Mouse (Mus musculus) C2C12 (cell line): Measurements from ENCODE around the gene Ipo13. TPM values are rescaled to one million over a fixed set of nuclear protein-coding genes. Genes with fewer than 3 reads are reported as not detected.

Experiments
- H3K27me3 ChIP-seq: one replicate; pipeline ENCODE4 v1.6.1; 2011; ENCODE audit not compliant: control insufficient read depth, insufficient read depth, insufficient read length
- H3K36me3 ChIP-seq: one replicate; pipeline ENCODE4 v1.6.1; 2011; ENCODE audit not compliant: control insufficient read depth, insufficient read depth
- H3K4me3 ChIP-seq: one replicate; pipeline ENCODE4 v1.5.1; 2011; ENCODE audit warnings: mild to moderate bottlenecking, control low read depth; ENCODE audit not compliant: poor library complexity, insufficient read depth, severe bottlenecking
- H3K79me2 ChIP-seq: one replicate; pipeline ENCODE4 v1.6.1; 2011; ENCODE audit not compliant: control insufficient read depth, insufficient read depth
- H3K79me3 ChIP-seq: one replicate; pipeline ENCODE4 v1.6.1; 2011; ENCODE audit warnings: low read depth, control low read depth
- H3ac ChIP-seq: one replicate; pipeline ENCODE3; 2011; ENCODE audit warnings: low read depth; ENCODE audit not compliant: control insufficient read depth, insufficient read length
- CEBPB ChIP-seq: IDR thresholded peaks from one replicate; pipeline ENCODE4 v1.6.1; 2011; ENCODE audit warnings: low read depth, mild to moderate bottlenecking, control low read depth, moderate library complexity
- CTCF ChIP-seq: IDR thresholded peaks from one replicate; pipeline ENCODE4 v1.5.1; 2011; ENCODE audit not compliant: control insufficient read depth, insufficient read depth, insufficient read length
- FOSL1 ChIP-seq: IDR thresholded peaks from one replicate; pipeline ENCODE4 v1.8.0; 2011; ENCODE audit warnings: mild to moderate bottlenecking, low read length; ENCODE audit not compliant: poor library complexity, insufficient read depth, severe bottlenecking
- MAX ChIP-seq: IDR thresholded peaks from one replicate; pipeline ENCODE4 v1.6.1; 2011; ENCODE audit warnings: mild to moderate bottlenecking, control low read depth
- MYOD1 ChIP-seq: IDR thresholded peaks from one replicate; pipeline ENCODE4 v1.6.1; 2011; ENCODE audit warnings: low read depth; ENCODE audit not compliant: control insufficient read depth, insufficient read length
- MYOG ChIP-seq: IDR thresholded peaks from one replicate; pipeline ENCODE4 v1.6.1; 2011; ENCODE audit not compliant: control insufficient read depth, insufficient read length; ENCODE audit errors: extremely low read depth
- USF1 ChIP-seq: IDR thresholded peaks from one replicate; pipeline ENCODE4 v1.6.1; 2011; ENCODE audit warnings: low read depth, mild to moderate bottlenecking, control low read depth, moderate library complexity
- polyA plus RNA-seq: library from polyadenylated mRNA; unstranded; fragments of >200 nt; fragmentation: generic; extraction: Trizol; gene quantifications from one replicate; pipeline ENCODE4 v1.2.1, GENCODE M21; 2012; ENCODE audit warnings: missing spikeins

Ipo13 gene
- polyA plus RNA-seq, 1 experiment, result 43.6 TPM

DNA sequence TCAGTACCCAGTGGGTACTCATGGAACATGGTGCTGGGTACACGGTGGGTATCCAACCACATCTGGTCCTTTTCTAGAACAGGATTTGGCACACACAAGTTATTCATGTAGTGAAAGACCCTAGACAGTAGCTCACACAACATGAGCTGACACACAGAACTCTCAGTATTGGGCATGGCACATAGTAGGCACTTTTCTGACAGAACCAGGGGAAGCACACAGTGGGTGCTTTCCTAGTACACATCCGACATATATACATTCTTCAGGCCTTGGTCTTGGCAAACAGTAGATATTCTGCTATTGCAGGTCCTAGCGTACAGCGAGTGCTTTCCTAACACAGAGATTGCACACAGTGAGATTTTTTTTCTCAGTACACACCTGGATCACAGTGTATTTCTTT is 68.5 kb downstream of the Ipo13 start:
- Histone ChIP-seq H3K79me2 (no peaks in the 10 kb centered on the region), H3K79me3 (no peaks in the 10 kb centered on the region), H3K27me3 (no peaks in the 10 kb centered on the region), H3ac (no peak overlapping the region), H3K4me3 (no peak overlapping the region), H3K36me3 (no peaks in the 10 kb centered on the region)
- TF ChIP-seq MYOG (no peak), MYOD1 (no peak), FOSL1 (no peak), CTCF (no peak), MAX (no peak), CEBPB (no peak), USF1 (no peak)

GRCm38 (mm10) chr4:117845316-117845715 is 69.5 kb downstream of the Ipo13 start:
- H3K79me2 ChIP-seq, result no peaks in the 10 kb centered on the region
- TF ChIP-seq FOSL1 (no peak), USF1 (no peak), CTCF (no peak), MAX (no peak), MYOD1 (no peak), MYOG (no peak), CEBPB (no peak)
- H3K27me3 ChIP-seq, result no peaks in the 10 kb centered on the region

More at GRCm38 (mm10) chr4:117845316-117845715, 69.5 kb downstream of the Ipo13 start:
- Histone ChIP-seq H3K79me3 (no peaks in the 10 kb centered on the region), H3K4me3 (no peak overlapping the region), H3K36me3 (no peaks in the 10 kb centered on the region), H3ac (no peak overlapping the region)

Other genes starting within 250 kb of the Ipo13 start
- gene Dmap1, start 232.7 kb downstream of the Ipo13 start, polyA plus RNA-seq, result 31.0 TPM
- gene Gm12845, start 190.6 kb downstream of the Ipo13 start, polyA plus RNA-seq, result not detected
- gene Klf17, start 149.4 kb downstream of the Ipo13 start, polyA plus RNA-seq, result not detected
- 14.4 TPM for gene Slc6a9, start 80.5 kb downstream of the Ipo13 start, polyA plus RNA-seq
- gene Ccdc24, start 42.4 kb downstream of the Ipo13 start, polyA plus RNA-seq, result 1.4 TPM
- 37.7 TPM for gene B4galt2, start 31.5 kb downstream of the Ipo13 start, polyA plus RNA-seq
- 296 TPM for gene Atp6v0b, start 27.7 kb downstream of the Ipo13 start, polyA plus RNA-seq
- gene Dph2, start 23.0 kb downstream of the Ipo13 start, polyA plus RNA-seq, result 16.4 TPM
- gene Artn, start 14.8 kb upstream of the Ipo13 start, polyA plus RNA-seq, result 2.6 TPM
- 20.4 TPM for gene St3gal3, start 219.9 kb upstream of the Ipo13 start, polyA plus RNA-seq